Mouse (Mus musculus) testis, adult 2 months (tissue): ENCODE measurements around the gene Irf5.

Experiments used
- CTCF ChIP-seq: fragments of 200-500 bp; IDR thresholded peaks from 2 replicates; pipeline ENCODE4 v1.5.1; 2012; ENCODE audit warnings: low read depth, mild to moderate bottlenecking, inconsistent platforms, low read length, moderate library complexity; ENCODE audit not compliant: control insufficient read depth, insufficient read depth, insufficient replicate concordance
- POLR2A ChIP-seq: fragments of 200-500 bp; IDR thresholded peaks from 2 replicates; pipeline ENCODE4 v1.6.1; 2012; ENCODE audit warnings: low read depth, mild to moderate bottlenecking, inconsistent platforms, low read length, moderate library complexity; ENCODE audit not compliant: control insufficient read depth

DNA sequence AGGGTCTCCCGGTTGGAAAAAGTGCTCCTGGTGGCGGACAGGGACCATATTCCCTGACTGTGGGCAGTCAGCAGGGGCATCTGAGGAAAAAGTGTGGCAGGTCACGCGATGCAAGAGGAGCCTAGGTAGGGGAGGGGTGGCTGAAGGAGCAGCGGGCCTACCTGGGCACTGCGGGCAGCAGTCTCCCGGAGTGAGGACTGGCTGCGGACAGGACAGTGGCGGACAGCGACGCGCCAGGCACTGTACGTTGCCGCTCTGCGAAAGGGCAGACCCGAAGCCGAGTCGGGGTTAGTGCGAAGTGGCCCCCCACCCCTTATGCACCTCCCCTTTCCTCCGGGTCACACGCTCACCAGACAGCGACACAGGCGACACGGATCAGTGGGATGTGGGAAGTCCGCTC lies 30.2 kb upstream of the Irf5 start:
- no peak for TF ChIP-seq CTCF
- no peak for TF ChIP-seq POLR2A
